Mouse (Mus musculus) small intestine, adult 2 months (tissue): Measurements from ENCODE around the gene Cd36. TPM values are rescaled to one million over a fixed set of nuclear protein-coding genes. Genes with fewer than 3 reads are reported as not detected.

Source experiments
- H3K27ac ChIP-seq: fragments of 200-500 bp; 2 replicates; pipeline ENCODE4 v1.5.1; 2012; ENCODE audit warnings: low read depth, low read length, control low read depth, inconsistent platforms; ENCODE audit not compliant: insufficient read depth
- H3K27me3 ChIP-seq: fragments of 200-500 bp; 2 replicates; pipeline ENCODE4 v1.6.1; 2012; ENCODE audit warnings: mild to moderate bottlenecking, moderate library complexity, low read length, inconsistent platforms; ENCODE audit not compliant: control insufficient read depth, insufficient read depth
- H3K36me3 ChIP-seq: fragments of 200-500 bp; 2 replicates; pipeline ENCODE4 v1.6.1; 2012; ENCODE audit warnings: mild to moderate bottlenecking, low read length, control low read depth, inconsistent platforms; ENCODE audit not compliant: control insufficient read depth, insufficient read depth
- H3K4me1 ChIP-seq: fragments of 200-500 bp; 2 replicates; pipeline ENCODE4 v1.6.1; 2012; ENCODE audit warnings: low read length, inconsistent platforms, mixed read lengths; ENCODE audit not compliant: control insufficient read depth, insufficient read depth, insufficient read length
- H3K4me3 ChIP-seq: fragments of 200-500 bp; 2 replicates; pipeline ENCODE4 v1.5.1; 2012; ENCODE audit warnings: low read depth, mild to moderate bottlenecking, control low read depth, inconsistent platforms, low read length, moderate library complexity
- CTCF ChIP-seq: fragments of 200-500 bp; IDR thresholded peaks from 2 replicates; pipeline ENCODE4 v1.5.1; 2012; ENCODE audit warnings: low read depth, mild to moderate bottlenecking, control low read depth, inconsistent platforms, low read length, moderate library complexity, mixed read lengths; ENCODE audit not compliant: insufficient replicate concordance, insufficient read length; ENCODE audit errors: extremely low read depth
- POLR2A ChIP-seq: fragments of 200-500 bp; IDR thresholded peaks from 2 replicates; pipeline ENCODE4 v1.6.1; 2012; ENCODE audit warnings: low read depth, mild to moderate bottlenecking, control low read depth, inconsistent platforms, low read length, moderate library complexity
- WGBS: fragments of 180-500 bp; shearing (Covaris S2); methylation state at CpG from one replicate; pipeline ENCODE4 v1.1.7; 2018; 5-methylcytosine and 5-hydroxymethylcytosine counted together
- polyA plus RNA-seq: library from polyadenylated mRNA; depleted of rRNA; stranded (reverse); fragments of >200 nt; gene quantifications from 2 replicates; pipeline ENCODE4 v1.2.3, GENCODE M21; 2012

Gene Cd36
- polyA plus RNA-seq, 1 experiment = 2.2 TPM

GRCm38 (mm10) chr5:17806774-17807377 lies 81.7 kb downstream of the Cd36 start:
- no peak overlapping the region for H3K4me3 ChIP-seq
- no peaks in the 10 kb centered on the region for H3K27me3 ChIP-seq
- TF ChIP-seq CTCF (no peak), POLR2A (no peak)
- H3K4me1 ChIP-seq = no peaks in the 10 kb centered on the region
- no peak overlapping the region for H3K27ac ChIP-seq
- H3K36me3 ChIP-seq = no peaks in the 10 kb centered on the region
- WGBS = 82% methylated on average over 3 of the region's 3 CpGs

DNA sequence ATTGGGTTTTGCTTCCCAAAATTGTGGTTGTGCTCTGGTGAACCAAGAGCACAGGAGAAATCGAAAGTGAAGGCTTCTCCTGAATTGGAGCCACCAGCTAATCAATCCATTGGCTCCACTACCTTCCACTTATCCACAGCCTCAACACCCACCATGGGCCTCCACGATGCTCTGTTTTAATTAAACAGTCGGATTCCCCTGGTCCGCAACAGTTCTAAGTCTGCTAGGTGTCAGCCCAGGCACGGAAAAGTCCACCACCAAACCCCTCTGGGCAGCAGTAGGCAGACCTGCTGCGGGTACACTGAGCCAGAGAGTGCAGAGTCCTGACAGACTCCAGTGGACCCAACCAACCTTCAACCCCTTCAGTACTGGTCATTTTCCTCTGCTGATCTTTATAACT lies 112.0 kb downstream of the Cd36 start:
- H3K4me1 ChIP-seq = no peaks in the 10 kb centered on the region
- H3K27me3 ChIP-seq = no peaks in the 10 kb centered on the region
- TF ChIP-seq POLR2A = no peak
- TF ChIP-seq CTCF = no peak
- no peak overlapping the region for H3K4me3 ChIP-seq
- no peak overlapping the region for H3K27ac ChIP-seq
- no peaks in the 10 kb centered on the region for H3K36me3 ChIP-seq
- 87% methylated on average over 6 of the region's 6 CpGs for WGBS

GRCm38 (mm10) chr5:17770328-17770727 lies 118.3 kb downstream of the Cd36 start:
- Histone ChIP-seq H3K27ac (no peak overlapping the region), H3K4me3 (no peak overlapping the region), H3K27me3 (no peaks in the 10 kb centered on the region; the same call in 1 of the 2 replicates), H3K4me1 (no peaks in the 10 kb centered on the region), H3K36me3 (no peaks in the 10 kb centered on the region)
- WGBS = 84% methylated on average over 2 of the region's 2 CpGs
- no peak for TF ChIP-seq CTCF
- no peak for TF ChIP-seq POLR2A

- Histone ChIP-seq H3K4me1 (no peaks in the 10 kb centered on the region), H3K36me3 (no peaks in the 10 kb centered on the region), H3K27ac (no peak overlapping the region), H3K4me3 (no peak overlapping the region), H3K27me3 (no peaks in the 10 kb centered on the region; the same call in 1 of the 2 replicates)
- 63% methylated on average over 4 of the region's 4 CpGs for WGBS
- TF ChIP-seq POLR2A = no peak
- TF ChIP-seq CTCF = no peak
These were observed 122.5 kb downstream of the Cd36 start for GRCm38 (mm10) chr5:17766006-17766677.

DNA sequence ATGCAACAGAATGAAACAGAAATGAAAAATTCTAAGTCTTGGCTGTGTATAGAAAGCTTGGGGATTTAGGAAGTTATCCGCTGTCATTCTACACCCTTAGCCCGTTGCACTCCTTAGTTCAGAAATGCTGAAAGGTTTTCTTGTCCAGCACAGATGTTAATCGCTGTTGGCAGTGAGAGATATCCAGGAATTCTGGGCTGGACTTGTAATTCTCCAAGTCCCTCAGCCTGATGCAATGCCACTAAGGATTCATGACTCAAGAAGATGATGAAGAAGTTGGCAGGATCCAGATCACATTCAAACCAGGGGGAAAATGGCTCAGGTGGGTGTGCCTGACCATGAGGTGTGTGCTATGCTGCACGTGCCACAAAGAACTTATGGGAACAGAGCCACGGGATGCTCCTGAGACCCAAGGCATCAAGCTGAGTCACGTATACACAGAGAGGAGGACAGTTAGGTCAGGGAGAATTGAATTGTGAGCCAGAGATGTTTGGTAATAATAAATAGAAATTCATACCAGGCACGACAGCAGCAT lies 135.1 kb downstream of the Cd36 start:
- WGBS = 74% methylated on average over 7 of the region's 7 CpGs
- H3K4me3 ChIP-seq = no peak overlapping the region

DNA sequence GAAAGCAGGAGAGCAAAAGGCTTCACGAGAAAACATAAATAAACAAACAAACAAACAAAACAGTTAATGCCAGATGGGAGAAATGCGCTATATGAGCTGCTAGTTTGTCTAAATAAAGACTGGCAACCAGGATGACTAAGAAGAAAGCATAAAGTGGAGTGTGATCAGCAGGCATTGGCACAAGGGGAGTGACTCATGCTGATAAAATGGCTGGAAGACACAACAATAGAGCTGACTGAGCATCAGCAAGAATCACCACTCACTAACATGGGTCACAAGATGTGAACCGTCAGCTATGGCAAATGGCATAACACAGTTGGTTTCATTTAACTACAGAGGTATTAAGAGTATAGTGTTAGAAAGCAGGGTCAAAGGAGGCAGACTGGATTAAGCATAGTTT lies 140.3 kb downstream of the Cd36 start:
- H3K27me3 ChIP-seq = no peaks in the 10 kb centered on the region
- H3K4me3 ChIP-seq = no peak overlapping the region
- WGBS = 85% methylated on average over 3 of the region's 3 CpGs
- no peak overlapping the region for H3K27ac ChIP-seq
- no peaks in the 10 kb centered on the region for H3K36me3 ChIP-seq
- TF ChIP-seq CTCF (no peak), POLR2A (no peak)
- H3K4me1 ChIP-seq = no peaks in the 10 kb centered on the region

More for the DNA sequence above, 135.1 kb downstream of the Cd36 start:
- Histone ChIP-seq H3K36me3 (no peaks in the 10 kb centered on the region), H3K27ac (no peak overlapping the region), H3K4me1 (no peaks in the 10 kb centered on the region), H3K27me3 (no peaks in the 10 kb centered on the region)
- TF ChIP-seq CTCF = no peak
- TF ChIP-seq POLR2A = no peak

- no peak for TF ChIP-seq POLR2A
- no peak for TF ChIP-seq CTCF
- Histone ChIP-seq H3K4me3 (no peak overlapping the region), H3K27me3 (no peaks in the 10 kb centered on the region), H3K36me3 (no peaks in the 10 kb centered on the region), H3K4me1 (no peaks in the 10 kb centered on the region), H3K27ac (no peak overlapping the region)
- WGBS = 34% methylated on average over 5 of the region's 5 CpGs
These were observed 141.5 kb downstream of the Cd36 start for GRCm38 (mm10) chr5:17747143-17747542.
